Mouse (Mus musculus): ENCODE measurements around the gene Ints11.
A peak's percentile ranks its signal among the peaks of the same experiment; 100 is the strongest.

Gene Ints11

DNA sequence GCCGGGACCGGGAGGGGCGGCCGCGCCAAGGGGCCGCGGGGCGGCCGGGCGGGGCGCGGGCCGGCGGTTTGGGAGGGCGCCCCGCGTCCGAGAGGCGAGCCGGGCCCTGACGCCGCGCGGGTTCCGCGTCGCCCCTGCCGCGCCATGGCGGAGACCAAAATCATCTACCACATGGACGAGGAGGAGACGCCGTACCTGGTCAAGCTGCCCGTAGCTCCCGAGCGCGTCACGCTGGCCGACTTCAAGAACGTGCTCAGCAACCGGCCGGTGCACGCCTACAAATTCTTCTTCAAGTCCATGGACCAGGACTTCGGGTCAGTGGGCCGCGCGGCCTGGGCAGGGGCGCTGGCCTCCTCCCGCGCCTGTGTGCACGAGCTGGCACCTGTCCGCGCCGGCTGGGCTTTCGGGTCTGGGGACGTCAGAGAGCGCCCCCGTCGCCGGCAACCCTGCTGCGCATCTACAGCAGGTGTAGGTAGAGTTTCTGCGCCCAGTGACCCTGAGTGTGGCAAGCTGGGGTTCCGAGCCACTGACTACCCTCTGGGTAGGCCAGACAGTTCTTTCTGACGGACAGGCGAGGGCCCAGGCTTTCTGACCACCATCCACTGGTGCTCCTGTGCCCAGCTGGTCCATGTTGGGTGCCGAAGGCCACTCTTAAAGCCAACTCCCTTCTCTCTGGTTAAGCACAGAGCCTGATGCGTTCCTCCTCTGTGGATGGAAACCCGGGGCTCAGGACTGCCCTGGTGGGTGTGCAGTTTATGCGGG, 21.6 kb upstream of the Ints11 start:
- DNase-seq (ENCODE audit: low read depth, low spot score) = no peak

DNA sequence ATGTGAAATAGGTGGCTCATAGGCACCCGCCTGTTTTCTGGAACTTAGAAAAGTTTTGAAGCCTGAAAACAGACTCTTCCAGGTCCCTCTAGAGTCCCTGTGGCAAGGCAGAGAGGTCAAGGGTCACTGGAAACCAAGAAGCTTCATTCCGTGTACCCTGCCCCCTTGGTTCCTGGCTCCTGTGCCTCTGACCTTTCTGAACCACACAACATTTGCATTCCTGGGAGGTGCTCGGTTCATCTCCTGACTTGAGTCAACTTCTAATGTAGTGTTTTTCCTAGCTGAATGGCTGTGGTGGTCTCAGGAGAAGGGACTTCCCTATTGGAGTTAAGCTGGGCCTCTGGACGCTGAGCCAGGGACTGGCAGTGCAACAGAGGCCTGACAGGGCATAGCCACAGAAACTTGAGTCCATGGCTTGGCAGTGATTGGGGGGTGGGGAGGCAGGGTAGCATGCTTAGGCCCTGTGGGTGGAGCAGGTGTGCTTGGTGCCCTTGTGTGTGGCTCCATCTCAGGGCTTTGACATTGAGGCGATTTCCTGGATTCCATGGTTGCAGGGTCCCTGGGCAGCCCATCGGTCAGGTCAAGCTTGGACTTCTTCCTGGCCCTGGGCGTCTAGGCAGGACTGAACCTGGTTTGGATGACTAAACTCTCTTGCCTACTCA, 20.8 kb upstream of the Ints11 start:
- DNase-seq (ENCODE audit: low read depth, low spot score) = no peak

DNA sequence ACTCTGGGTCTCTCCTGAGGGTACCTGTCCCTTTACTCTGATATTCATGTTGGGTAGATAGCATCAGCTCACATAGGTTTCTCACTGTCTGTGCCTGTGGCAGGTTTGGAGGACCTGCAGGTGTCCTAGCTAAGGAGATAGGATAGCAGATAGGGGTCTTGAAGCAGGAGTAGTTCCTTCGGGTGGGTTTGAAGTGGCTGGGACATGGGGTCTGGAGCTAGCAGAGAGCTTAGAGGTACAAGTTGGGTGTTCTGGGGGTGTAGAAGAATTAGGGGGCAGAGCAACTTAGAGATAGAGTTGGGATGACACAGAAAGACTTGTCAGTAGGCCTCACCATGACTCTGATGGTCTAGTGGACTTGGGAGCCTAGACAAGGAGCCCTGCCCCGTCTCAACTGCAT, 20.0 kb upstream of the Ints11 start:
- DNase-seq (ENCODE audit: low read depth, low spot score) = no peak

DNA sequence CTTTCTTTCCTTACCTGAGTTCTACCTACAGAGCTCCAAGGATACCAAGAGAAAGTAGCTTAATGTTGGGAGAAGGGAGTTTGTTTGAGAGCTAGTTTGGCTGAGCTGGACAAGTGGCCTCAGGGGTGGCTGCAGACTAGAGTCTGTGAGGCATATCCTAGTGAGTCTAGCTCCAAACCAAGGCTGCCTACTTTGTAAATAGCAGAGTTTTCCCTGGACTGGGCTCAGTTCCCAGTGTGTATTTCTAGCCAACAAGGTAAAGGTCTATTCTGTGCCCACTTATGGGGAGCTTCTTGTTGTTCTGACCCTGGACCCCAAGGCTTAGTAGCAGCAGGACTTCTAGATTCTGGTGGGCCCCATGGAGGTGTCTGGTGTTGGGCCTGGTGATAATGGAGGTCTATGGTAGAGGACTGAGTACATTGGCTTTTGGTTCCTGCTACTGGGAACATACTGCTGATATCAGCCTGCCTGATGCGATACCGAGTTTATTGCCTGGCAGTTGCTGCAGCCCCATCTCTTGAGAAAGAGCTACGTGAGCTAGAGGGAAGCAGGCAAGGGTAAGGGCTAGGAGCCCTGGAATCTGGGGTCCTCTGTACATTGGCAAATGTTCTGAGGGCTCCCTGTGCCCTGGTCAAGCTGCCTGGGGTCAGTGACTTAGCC, 19.4 kb upstream of the Ints11 start:
- no peak for DNase-seq (ENCODE audit: low read depth, low spot score)

DNA sequence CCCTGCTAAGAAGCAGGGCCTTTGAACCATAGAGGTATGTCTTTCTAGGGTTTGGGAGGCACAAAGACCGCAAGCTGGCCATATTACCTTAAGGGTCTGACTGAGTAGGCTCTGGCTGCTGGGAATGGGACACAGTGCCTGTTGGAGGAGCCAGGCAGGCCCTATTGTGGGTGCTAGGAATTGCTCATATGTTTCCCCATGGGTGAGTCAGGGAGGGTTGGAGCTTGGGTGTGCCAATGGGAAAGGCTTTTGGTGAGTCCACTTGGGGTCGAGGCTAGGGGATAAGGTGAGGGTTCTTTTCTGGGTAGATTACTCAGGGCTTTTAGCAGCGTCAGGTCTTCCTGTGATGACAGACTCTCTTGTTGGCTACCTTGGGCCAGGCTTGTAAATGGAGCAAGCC, 18.0 kb upstream of the Ints11 start:
- DNase-seq (ENCODE audit: low read depth, low spot score) = no peak

DNA sequence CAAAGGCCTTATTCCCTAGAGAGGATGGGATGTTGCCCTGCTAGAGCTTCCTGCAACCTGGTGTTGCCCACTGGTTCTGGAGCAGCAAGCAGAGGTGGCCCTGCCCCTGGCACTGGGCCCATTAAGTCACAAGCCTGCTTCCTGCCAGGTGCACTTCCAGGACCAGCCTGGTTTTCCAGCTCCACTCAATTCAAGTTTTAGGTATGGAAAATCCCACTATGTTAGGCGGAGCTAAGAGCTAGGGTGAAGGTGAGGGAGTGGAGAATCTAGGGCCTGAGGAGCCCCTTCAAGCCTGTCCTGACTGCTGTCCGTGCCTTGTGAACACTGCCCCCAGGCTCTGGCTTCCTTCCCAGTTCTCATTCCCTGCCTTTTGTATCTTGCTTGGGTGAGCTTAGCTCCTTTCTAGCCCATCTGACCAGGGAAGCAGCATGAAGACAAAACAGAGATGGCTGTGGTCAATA, 17.4 kb upstream of the Ints11 start:
- DNase-seq (ENCODE audit: low read depth, low spot score) = no peak

DNA sequence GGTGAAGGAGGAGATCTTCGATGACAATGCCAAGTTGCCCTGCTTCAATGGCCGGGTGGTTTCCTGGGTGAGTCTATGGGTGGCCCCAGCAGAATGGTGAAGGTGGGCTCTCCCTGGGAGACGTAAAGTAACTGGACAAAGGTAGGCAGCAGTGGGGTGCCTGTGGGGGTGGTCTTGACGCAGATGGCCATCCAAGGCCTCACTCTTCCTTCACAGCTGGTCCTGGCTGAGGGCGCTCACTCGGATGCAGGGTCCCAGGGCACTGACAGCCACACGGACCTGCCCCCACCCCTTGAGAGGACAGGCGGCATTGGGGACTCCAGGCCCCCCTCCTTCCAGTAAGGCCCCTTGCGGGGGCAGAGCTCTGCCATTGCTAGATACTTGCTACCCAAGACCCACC, 15.9 kb upstream of the Ints11 start:
- no peak for DNase-seq (ENCODE audit: low read depth, low spot score)

DNA sequence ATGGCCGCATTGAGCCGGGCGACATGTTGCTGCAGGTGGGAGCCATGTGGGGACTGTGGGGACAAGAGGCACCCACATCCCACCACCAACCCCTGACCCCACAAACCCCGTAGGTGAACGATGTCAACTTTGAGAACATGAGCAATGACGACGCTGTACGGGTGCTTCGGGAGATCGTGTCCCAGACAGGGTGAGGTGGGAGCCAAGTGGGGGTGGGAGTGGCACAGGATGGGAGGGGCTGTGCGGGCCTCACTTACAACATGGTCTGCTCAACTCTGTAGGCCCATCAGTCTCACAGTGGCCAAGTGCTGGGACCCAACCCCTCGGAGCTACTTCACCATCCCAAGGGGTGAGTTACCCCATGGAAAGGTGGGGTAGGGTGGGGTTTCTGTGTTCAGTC, 14.4 kb upstream of the Ints11 start:
- DNase-seq (ENCODE audit: low read depth, low spot score) = no peak

DNA sequence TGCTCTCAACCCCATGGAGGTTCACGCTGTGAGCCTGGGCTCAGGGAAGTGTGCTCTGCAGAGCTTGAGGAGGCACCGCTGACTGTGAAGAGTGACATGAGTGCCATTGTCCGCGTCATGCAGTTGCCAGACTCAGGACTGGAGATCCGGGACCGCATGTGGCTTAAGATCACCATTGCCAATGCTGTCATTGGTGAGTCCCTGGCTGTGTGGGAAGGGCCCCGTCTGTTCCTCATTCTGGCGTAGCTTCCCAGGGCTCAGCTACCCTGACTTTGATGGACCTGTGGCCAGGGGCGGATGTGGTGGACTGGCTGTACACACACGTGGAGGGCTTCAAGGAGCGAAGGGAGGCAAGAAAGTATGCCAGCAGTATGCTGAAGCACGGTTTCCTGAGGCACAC, 13.3 kb upstream of the Ints11 start:
- no peak for DNase-seq (ENCODE audit: low read depth, low spot score)

DNA sequence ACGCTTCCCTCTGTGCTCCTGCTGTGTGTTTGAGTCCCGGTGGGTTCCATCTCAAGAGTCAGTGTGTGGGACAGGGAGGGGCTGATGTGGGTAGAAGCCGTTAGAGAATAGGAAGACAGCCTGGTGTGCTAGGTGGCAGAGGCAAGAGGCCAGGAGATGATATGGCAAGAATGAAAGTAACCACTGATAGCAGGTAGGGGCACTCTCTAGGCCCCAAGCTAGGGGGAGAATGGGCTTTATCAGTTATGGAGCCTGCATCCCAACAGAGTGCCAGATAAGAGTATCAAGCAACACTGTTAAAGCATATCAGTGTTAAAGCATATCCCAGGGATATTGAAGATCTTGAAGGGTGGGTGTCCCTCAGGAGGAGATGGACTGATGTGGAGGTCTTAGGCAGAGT, 12.5 kb upstream of the Ints11 start:
- DNase-seq (ENCODE audit: low read depth, low spot score) = no peak

DNA sequence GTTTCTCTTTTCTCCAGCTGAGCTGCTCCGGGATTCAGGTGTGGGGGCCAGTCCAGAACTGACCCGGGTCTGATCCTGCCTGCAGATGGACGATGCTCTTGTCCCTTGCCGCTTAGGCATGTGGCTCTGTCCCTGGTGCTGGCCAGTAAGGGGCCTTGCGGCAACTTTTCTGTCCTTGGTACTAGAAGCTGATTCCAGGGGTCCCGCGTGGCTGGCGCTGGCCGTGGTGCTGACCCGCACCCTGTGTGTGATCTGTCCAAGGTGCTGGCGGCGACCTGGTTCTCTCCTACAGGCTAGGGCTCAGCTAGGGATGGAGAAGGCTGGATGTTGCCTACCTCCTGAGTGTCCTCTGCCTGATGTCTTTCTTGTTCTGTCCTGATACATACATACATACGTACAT, 10.0 kb upstream of the Ints11 start:
- DNase-seq (ENCODE audit: low read depth, low spot score) = no peak

DNA sequence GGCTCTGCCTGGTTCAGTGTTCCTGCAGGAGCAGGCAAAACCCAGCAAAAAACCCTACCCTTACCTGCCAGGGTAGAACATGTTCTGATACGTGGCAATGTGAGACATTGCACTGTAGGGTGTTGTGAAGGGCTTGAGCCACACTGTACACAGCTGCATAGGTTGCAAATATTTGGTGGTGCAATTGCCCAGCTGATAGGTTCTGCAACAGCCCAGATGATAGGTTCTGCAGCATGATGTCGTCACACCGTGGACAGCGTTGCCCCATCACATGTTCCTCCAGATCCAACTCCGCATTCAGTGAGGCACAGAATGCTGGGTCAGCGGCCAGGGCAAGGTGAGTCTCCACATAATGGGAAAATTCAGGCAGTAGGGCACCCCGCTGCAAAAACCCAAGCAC, 7.6 kb upstream of the Ints11 start:
- no peak for DNase-seq (ENCODE audit: low read depth, low spot score)

DNA sequence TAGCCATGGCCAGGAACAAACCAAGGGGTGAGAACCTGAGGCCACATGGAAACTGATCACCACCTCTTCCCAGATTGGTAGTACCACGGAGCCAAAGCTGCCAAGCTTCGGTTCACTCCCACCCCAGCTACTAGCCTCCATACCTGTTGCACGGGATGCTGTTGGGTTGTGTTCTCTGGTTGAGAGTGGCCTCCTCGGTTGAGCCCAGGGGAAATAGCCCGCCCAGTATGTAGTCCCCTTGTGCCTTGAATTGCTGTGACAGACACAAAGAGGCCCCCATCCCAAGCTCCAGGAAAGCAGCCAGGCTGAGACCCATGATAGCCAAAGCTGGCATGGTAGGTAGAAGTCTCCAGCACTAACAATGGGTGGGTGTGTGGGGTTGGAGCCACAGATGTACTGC, 6.3 kb upstream of the Ints11 start, which contains the start of gene Tas1r3:
Gene Tas1r3, minus strand, starts transcription at position 362 of the 400 bp plus-strand sequence.
- DNase-seq (ENCODE audit: low read depth, low spot score) = no peak

DNA sequence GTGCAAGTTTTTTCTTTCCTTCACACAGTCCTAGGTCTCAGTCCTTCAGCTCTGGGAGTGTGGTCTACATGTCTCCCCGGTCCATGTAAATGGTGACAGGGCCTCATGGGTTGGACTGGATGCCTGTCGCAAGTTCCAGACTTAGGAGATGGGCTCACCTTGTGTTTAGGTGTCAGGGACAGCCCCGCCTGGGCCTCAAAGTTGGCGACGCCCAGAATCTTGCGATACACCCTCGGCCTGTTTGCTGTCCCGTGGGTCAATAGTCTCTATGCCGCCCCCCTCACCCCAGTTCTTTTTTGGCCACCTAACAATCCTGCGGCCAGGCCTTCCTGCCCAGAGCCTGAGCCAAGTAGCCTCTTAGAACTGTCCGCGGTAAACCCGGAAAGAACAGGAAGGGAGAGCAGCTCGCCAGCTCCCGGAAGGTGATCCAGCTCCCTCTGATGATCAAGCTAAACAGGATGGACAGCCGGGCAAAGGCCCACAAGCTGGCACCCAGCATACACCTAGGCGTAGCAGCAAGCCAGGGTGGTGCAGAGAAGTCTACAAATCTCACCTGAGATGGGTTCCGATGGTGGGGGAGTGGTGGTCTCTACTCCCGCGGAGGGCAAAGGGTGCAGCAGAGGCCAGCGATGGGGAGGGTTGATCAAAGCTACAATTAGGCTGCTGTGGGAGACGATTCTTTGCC, 590 bp upstream of the Ints11 start:
- DNase-seq (ENCODE audit: low read depth, low spot score) = no peak

DNA sequence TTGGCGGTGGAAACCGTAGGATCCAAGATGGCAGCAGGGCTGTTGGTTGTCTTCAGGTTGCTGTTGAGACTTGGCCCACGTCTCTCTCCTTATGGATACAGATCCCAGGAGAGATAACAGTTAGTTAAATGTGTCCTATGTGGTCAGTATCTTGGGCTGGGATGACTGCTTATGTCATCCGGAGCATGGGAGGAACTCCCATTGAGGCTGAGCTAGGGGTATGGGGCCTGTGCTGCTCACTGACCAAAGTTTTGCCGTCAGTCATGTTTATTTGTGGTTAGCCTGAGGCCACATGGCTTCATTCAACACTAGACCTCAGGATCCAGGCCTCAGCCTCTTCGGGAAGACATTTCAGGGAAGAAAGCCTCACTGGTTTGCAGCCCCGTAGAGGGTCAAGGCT, 2.1 kb downstream of the Ints11 start:
- DNase-seq (ENCODE audit: low read depth, low spot score) = no peak

DNA sequence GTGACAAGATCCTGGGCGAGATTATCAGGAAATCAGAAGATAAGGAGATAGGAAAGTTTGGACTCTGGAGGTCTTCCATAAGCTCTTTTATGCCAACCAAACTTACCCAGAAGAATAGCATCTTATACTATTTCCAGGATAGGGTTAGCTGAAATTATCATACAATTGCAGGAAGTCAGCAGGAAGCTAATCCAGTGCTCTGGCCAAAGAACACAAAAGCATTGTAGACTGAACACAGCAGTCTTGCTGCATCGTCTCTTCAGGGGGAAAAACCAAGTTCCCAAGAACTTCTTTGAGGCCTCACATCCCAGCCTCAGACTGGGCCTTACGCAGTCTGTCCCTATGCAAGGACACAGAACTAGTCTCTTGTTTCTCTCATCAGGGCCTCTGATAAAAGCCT, 14.2 kb downstream of the Ints11 start:
- no peak for DNase-seq (ENCODE audit: low read depth, low spot score)

DNA sequence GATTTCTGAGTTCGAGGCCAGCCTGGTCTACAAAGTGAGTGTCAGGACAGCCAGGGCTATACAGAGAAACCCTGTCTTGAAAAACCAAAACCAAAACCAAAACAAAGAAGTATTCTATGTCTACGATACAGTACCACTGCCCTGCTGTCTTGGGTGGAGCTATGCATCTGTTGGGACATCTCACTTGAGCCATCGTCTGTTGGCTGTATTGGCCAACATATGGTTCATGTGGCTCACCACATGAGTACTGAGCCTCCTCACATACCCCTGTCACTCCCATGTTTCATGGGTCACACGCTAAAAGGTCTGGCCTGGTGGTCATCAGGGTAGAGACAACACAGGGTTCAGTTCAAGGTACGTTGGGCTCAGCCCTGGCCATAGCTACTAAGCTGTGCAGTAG, 17.0 kb downstream of the Ints11 start:
- DNase-seq (ENCODE audit: low read depth, low spot score) = no peak

DNA sequence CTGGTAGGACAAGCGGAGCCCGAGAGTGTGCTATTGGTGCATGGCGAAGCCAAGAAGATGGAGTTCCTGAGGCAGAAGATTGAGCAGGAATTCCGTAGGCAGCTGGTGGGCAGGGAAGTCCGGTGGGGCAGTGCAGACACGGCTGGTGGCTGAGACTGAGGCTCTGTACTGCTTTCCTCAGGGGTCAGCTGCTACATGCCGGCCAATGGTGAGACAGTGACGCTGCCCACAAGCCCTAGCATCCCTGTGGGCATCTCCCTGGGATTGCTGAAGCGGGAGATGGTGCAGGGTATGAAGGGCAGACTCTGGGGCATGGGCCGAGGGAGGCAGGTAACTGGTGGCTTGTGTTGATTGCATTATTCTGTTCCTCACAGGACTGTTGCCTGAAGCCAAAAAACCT, 18.3 kb downstream of the Ints11 start:
- DNase-seq (ENCODE audit: low read depth, low spot score) = no peak

DNA sequence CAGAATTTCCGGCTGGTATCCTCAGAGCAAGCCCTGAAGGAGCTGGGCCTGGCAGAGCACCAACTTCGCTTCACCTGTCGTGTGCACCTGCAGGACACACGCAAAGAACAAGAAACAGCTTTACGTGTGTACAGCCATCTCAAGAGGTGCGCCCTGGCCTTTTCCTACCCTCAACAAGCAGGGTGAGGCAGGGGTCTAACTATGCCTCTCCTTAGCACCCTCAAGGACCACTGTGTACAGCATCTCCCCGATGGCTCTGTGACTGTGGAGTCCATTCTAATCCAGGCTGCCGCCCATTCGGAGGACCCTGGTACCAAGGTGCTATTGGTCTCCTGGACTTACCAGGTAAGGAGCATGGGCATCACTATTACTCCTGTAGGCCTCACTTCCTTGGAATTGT, 18.8 kb downstream of the Ints11 start:
- DNase-seq (ENCODE audit: low read depth, low spot score) = no peak

DNA sequence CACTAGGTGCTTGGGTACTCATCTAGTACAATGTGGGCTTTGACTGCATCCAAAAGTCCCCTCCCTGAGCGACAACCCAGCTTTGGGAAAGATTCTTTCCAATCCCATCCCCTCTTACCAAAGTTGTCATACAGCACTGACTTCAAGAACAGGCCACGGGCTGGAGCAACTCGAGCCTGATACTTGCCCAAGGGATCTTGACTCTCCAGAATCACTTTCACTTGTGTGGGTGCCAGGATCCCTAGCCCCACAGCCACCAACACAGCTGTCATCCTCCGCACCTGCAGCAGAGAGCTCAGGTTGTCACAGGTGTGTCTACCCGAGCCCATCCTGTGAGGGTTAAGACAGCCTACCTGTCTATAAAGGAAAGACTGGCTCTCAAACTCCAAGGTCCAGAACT, 20.0 kb downstream of the Ints11 start:
- no peak for DNase-seq (ENCODE audit: low read depth, low spot score)

DNA sequence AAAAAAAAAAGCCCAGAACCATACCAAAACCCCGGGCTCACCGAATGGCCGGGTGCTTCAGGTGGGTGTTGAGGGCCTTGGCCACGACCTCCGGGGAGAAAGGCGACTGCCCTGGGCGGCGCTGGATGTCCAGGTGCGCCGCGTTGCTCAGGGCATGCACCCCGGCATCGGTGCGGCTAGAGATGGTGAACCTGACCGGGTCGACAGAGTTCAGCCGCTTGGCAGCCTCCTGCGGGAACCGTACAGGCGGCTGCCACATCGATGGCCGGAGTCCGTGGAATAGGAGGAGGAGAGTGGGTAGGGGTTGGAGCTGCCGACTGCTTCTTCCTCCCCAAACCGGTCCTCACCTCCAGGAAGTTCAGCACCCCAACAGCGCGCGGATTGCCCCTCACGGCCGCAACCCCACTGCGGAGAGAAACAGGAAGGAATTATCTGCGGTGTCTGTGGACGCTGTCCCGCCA, 21.7 kb downstream of the Ints11 start:
- no peak for DNase-seq (ENCODE audit: low read depth, low spot score)

DNA sequence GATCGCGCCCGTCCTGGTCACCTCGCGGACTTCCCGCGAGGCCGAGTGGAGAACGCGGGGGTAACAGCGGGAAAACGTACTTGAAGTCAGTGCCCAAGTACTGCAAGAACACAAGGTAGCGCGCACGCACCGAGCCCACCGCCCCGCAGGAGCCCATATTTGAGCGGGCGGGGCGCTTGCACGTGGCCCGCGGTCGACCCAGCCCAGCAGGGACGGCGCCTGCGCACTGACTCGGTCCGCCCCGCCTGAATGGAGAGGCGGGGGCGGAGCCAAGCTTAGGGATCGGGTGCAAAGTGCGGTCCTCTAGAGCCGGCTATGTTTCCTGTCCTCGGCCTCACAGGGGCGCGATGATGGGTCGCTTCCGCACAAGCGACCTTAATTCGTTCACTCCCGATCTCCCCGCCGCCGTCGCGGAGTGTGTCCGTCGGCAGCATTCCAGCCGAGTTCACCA, 22.2 kb downstream of the Ints11 start, which contains the start of the genes Pusl1 and Acap3:
Gene Pusl1, minus strand, starts transcription at position 231 of the 451 bp plus-strand sequence.
Gene Acap3, plus strand, starts transcription at position 272 of the 451 bp plus-strand sequence.
- DNase-seq (ENCODE audit: low read depth, low spot score) = peak; percentile 90
